Mouse (Mus musculus) layer of hippocampus, adult 11-12 months (tissue): Measurements from ENCODE around the gene Pih1d1.
"Not testable (repeated sequence)": the region's sequence is repeated elsewhere in the genome, so short reads cannot be mapped to it uniquely, and the experiment has no call there.

Experiments
- DNase-seq: peaks from one replicate; pipeline ENCODE4 v3.0.0; 2022; ENCODE audit warnings: low spot score

The Pih1d1 gene

DNA sequence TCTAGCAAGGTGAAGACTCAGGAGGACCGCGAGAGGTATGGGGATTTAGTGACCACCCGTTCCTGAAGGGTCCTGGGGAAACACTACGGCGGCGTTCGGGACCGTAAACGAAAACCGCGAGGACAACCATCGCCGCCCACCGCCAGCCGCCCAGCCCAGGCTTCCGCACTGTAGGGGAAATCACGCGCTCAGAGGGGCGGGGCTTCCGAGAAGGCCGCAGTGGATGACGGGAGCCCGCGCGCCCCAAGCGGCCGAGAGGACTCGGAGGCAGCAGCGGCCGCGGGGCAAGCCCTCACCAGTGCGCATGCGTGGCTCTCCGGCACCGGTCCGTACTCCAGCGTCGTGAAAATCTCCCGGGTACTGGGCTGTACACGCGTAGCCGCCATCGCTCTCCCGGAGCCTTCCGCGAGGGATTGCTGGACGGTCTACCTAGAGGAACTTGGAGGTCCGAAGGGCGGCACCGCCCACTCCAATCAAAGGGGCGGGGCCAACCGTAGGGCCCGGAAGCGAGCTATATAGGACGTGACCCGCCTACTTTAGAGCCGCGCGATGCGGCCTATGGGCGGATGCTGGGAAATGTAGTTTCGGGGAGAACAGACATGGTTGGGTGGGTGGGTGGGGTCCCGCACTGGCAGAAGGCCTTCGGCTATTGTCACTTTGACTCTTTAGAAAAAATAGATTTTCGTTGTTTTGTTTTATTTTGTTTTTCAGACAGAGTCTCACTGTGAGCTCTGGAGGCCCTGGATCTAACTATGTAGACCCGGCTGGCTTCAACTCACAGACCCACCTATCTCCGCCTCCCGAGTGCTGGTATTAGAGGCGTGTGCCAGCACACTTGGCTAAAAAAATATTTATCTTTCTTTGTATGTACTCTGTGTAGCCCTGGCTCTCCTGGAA lies at the start of gene Pih1d1, which contains the start of gene Aldh16a1:
Gene Pih1d1, plus strand, starts transcription at position 208 of the 897 bp plus-strand sequence.
Gene Aldh16a1, minus strand, starts transcription at position 489 of the 897 bp plus-strand sequence.
- peak; percentile 98 for DNase-seq

DNA sequence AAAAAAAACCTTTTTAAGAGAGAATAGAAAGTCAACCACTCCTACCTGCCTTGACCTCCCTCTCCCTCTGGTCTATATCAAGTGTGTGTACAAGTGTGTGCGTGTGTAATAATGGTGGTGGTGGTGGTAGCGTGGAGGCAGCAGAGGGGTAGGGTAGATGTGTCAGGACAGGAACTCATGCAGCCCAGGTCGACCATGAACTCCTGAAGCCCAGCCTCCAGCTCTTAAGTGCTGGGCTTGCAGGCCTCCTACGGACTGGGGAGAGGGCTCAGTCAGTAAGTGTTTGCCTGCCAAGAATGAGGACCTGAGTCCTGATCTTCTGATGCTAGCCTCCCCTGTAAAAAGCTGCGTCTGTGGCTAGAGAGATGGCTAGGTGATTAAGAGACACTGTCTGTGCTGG lies 49.2 kb upstream of the Pih1d1 start:
- no peak for DNase-seq

DNA sequence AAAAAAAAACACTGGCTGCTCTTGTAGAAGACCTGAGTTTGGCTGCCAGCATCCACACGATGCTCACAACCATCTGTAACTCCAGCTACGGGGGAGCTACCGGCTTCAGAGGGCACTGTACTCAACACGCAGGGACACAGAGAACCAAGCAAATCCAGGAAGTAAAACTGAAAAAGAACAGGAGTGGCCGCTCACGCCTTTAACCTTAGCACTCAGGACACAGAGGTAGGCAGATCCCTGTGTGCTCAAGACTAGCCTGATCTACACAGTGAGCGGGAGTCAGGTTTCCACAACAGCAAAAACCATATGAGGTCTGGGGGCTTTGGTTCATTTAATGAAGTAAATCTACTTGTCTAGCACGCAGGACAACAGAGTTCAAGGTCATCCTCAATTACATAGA lies 48.6 kb upstream of the Pih1d1 start:
- no peak for DNase-seq

DNA sequence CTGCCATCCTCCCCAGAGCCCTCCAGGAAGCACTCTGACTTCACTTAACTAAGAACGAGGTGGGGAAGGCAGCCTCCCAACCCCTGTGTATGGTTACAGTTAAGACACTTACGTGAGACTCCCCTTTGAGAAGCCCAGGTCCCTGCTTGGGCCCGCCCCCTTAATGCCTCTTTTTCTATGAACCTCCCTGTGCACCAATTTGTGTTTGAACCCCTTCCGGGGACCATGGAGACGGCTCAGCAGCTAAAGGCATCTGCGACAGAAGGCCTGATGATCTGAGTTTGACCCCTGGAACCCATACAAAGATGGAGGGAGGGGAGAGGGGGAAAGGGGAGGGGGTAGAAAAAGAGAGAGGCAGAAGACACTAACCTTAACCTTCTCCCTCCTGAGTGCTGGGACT lies 47.7 kb upstream of the Pih1d1 start:
- no peak for DNase-seq

DNA sequence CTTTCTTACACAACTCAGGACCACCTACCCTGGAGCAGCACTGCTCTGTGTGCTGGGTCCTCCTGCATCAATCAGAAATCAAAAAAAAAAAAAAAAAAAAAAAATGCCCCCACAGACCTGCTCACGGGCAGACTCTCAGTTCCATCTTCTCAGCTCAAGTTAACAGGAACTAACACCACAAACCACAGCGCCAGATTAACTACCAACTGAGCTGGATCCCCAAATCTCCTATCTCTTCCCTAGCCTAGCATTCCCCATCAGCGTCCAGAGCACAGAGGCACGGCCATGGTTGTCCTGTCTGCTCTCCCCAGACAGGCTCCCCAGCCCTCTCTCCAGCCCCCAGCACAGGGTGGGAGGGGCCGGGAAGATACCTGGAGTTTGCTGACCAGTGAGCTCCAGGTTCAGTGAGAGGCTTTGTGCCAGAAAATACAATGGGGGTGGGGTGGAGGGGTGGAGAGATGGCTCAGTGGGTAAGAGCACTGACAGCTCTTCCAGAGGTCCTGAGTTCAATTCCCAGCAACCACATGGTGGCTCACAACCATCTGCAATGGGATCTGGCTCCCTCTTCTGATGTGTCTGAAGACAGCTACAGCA lies 47.0 kb upstream of the Pih1d1 start:
- DNase-seq: no peak

DNA sequence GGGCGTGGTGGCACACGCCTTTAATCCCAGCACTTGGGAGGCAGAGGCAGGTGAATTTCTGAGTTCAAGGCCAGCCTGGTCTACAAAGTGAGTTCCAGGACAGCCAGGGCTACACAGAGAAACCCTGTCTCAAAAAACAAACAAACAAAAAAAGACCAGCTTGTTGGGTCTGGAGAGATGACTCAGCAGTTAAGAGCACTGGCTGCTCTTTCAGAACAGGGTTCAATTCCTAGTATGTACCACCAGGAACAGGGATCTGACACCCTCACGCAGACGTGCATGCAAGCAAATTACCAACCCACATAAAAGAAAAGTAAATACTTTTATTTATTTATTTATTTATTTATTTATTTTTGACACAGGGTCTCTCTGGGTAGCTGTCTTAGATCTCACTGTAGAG lies 44.0 kb upstream of the Pih1d1 start:
- not testable (repeated sequence) for DNase-seq

DNA sequence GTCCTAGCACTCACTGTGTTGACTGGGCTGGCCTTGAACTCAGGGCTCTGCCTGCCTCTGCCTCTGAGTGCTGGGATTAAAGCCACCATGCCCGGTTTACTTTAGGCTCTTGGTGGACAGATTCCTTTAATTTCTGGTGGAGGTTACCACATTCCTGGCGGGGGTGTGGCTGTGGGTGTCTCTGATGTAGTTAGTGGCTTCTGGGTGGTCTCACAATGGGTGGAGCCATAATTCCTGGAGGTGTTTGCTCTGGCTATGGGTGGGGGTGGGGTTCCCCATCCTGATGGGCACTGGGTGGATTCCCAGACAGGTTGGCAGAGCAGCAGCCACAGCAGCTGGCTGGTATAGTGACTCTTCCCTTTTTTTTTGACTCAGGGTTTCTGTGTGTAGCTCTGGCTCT lies 42.2 kb upstream of the Pih1d1 start:
- no peak for DNase-seq

DNA sequence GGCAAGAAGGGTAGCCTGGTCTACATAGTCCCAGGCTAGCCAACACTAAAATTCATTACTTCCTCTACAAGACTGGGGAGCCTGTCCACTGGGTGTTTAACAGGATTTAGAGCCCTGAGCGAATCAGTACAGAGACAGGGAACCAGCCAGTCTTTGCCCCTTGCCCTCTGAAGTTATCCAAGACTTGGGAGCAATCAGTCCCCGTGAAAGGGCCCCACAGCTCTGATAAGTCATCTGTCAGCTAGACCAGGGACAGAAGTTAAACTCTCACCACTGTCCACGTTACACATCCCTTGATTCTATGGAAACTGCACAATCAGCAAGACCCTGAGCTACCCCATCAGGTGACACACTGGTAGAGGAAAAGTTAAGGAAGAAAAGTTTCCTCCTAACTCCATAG lies 41.6 kb upstream of the Pih1d1 start:
- DNase-seq: no peak

DNA sequence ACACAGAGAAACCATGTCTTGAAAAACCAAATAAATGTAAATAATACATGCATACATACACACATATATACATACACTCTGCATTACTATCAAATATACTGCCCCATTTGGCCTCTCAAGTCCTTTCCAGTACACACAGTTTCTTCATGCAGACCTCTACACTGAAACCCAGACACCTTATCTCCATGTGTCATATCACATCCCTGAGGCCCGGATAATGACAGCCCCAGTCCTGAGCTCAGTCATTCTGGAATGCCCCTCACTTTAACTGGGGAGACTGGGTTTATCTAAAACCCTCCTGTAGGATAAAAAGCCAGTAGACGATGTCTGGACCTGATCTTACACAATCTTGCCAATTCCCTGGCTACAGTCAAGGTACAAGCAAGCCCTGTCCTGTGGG lies 40.6 kb upstream of the Pih1d1 start:
- DNase-seq: no peak

DNA sequence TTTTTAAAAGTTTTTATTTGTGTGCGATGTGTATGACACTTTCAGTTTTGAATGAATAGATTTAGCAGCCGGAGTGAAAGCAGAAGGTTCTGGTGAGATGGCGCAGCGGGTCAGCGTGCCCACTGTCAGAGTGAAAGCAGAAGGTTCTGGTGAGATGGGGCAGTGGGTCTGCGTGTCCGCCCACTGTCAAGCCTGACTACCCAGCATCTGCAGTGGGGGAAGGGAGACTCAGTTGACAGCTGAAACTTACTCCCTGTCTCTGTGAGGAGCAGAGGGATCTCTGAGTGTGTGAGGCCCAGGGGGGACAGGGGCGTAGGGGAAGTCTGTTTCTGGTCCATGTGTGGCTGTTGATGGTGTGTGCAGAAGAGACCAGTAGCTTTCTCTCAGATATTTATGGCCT lies 36.5 kb upstream of the Pih1d1 start:
- DNase-seq: no peak

DNA sequence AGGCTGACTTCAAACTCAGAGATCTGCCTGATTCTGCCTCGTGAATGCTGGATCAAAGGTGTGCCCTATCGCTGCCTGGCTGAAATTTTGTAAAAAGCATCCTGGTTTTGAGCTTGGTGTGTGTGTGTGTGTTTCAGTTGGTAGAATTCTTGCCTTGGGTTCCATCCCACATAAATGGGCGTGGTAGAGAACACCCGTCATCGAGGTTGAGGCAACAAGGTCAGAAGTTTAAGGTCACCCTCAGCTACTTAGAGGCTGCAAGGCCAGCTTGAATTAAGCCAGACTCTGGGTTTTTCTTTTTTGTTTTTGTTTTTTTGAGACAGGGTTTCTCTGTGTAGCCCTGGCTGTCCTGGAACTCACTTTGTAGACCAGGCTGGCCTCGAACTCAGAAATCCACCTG lies 35.8 kb upstream of the Pih1d1 start:
- no peak for DNase-seq

DNA sequence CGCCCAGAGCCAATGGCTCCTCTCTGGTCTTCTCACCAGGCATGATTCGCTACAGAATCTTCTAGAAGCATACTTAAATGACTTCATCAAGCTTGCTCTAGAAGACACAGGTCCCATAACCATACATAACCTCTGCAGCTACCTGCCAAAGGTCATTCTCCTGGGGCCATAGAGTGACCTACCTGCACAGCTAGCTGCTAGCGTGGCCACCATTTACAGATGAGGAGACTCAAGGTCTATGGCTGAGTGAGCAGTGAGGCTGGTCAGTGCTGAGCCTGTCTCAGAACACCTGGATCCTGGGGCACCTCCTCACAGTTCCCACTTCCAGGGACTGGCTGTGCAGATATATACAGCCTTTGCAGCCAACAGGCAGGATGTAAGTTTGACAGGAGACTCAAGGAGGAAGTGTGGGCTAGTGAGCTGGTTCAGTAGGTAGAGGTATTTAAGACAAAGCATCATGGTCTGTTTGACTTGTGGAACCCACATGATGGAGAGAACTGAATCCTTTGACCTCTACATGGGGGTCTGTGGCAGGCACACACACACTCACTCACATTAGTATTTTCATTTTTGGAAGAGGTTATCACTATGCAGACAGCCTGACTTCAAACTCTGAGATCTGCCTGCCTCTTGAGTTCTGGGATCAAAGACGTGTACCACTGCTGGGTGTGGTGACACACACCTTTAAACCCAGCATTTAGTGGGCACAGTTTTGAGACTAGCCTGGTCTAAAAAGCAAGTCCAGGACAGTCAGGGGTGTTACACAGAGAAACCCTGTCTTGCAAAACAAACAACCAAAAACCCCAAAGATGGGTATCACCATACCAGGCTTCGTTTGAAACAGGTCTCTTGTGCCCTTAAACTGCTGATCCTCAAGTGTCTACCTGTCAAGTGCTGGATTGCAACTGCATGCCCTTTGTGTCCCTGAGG lies 34.1 kb upstream of the Pih1d1 start:
- no peak for DNase-seq

DNA sequence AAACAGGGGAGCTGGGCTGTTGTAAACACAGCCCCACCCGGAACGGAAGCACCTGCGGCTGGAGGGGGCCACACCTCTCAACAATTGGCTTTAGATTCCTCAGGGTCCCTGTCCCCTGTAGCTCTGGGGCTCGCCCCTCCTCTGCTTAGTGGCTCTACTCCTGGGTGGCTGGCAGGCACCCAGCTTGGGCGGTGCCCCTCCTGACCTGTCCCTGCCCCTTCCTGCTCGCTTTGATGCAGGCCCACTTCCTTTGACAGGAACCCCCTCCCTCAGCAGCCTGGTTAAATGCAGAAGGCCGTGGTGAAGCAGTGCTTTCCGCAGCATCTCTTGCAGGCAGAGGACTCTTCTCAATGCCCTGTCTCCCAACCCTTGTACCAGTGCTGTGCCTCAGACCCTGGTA lies 32.7 kb upstream of the Pih1d1 start:
- no peak for DNase-seq

DNA sequence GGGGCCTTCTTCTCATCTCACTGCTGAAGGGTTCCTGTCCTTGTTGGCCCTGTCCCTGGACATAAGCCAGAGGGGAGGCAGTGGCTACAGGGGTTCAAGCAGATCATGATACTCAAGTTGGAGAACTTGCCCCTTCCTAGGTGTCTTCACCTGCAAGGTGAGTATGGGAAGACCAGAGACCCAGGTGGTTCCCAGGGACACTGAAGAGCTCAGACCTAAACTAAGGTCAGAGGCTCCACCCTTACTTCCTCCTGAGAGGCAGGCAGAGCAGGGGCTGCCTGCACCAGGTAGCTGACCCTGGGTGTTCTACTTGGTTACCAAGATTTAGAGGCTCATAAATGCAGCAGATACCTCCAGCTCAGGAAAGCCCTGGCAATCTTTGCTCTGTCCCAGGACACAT lies 32.1 kb upstream of the Pih1d1 start:
- no peak for DNase-seq

DNA sequence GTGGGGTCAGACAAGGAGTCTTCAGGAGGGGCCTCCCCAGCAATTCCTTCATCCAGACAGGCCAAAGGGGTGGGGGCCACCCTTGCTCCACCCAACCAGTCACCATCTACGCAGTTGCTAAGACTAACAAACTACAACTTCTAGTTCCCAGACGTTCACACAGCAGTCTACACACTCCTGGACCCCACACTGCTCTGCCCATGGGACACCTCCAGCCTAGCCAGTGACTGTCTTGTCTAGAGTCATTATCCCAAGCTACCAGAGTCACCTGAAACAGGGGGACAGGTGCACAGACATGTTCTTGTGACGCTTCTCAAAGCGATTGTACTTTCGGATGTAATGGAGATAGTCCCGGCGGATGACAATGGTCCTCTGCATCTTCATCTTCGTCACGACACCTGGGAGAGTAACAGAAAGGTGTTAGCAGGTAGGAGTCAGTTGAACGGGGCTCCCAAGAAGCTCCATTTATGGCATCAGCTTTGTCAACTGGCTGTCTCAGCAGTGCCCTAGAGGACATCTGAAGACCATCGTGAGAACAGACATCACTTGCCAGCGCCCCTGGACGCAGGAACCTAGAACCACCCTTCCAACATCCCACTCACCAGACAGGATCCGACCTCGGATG lies 31.4 kb upstream of the Pih1d1 start:
- DNase-seq: no peak

DNA sequence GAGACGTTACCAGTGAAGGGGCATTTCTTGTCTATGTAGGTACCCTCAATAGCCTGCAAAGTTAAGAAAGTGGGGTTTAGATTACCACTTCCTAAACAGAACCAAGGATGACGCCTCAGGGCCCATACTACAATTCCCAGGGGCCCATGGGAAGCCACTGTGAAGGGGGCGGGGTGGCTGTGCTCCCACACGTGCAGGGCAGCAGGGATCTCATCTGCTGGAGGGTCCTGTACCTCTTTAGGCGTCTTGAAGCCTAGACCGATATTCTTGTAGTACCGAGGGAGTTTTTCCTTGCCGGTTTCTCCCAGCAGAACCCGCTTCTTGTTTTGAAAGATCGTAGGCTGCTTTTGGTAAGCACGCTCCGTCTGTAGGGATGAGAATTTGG lies 30.9 kb upstream of the Pih1d1 start:
- no peak for DNase-seq

DNA sequence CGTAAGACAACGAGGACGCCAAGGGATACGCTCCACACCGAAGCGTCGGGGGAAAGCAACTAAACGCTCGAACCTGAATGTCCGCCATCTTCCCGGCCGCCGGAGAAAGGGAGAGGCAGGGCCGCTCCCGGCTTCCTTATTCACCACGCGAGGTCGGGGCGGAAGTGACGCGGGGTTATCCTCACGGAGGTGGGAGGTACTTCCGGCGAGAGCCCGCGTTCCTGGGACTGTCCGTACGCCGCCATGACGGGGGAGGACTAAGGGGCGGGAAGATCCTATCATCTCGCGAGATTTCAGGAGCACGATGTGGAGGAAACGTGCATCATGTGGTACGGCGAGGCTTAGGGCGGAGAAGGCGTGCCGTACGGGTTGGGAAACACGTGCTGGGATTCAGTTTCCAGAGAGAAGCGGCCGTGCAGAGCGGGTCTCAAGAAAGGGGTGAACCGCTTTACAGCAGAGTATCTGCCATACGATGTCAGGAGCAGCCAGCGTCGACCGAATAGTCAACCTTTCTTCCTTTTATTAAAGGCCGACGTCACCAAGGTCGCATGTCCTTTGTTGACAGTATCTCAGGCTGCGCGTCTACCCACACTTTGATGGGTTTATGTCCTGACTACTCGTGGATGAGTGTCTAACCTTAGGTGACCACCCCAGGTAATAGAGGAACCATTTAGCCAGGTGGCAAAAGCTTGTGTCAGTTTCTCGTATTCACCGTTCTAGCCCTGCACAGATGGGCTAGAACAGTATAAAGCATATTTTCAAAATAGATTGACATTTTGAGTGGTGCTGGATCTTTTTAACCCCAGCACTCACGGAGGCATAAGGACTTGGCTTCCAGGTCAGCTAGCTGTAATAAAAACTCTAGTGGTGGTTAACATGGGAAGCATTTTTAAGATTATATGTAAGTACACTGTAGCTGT lies 29.6 kb upstream of the Pih1d1 start, which contains the start of gene Rps11:
Gene Rps11, minus strand, starts transcription at position 216 of the 920 bp plus-strand sequence.
- DNase-seq: peak; percentile 99

DNA sequence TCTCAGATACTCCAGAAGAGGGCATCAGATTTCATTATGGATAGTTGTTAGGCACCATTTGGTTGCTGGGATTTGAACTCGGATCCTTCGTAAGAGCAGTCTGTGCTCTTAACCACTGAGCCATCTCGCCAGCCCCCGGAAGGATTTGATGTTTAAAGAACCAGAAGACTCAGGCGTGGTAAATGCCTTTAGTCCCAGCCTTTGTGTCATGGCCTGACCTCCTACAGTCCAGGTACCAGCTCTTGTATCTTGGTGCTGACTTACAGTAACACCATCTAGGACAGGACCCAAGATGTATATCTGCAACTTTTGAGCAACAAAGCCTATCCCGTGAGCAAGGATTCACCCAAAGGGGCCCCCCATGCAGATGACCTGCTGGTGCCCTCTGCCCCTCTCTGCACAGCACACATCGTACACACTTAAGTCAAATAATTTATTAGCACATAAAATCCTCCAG lies 28.9 kb upstream of the Pih1d1 start:
- DNase-seq: no peak

DNA sequence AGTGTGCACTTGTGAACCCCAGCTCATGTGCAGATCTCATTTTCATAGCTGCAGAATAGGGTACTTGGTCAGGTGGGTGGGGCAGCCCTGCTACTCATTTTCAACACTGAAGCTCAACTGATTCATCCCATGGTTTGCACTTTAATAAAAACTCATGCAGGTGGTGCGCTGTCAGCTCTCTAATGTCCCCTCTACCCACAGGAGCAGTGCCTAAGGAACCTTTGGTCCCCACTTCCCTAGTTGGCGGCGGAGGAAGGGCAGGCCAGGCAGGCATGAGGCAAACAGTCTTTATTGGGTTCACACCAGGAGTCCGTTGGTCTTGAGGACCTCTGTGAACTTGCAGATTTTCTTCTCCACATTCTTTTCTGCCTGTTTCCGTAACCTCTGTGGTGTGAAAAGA lies 28.5 kb upstream of the Pih1d1 start:
- DNase-seq: not testable (repeated sequence)

DNA sequence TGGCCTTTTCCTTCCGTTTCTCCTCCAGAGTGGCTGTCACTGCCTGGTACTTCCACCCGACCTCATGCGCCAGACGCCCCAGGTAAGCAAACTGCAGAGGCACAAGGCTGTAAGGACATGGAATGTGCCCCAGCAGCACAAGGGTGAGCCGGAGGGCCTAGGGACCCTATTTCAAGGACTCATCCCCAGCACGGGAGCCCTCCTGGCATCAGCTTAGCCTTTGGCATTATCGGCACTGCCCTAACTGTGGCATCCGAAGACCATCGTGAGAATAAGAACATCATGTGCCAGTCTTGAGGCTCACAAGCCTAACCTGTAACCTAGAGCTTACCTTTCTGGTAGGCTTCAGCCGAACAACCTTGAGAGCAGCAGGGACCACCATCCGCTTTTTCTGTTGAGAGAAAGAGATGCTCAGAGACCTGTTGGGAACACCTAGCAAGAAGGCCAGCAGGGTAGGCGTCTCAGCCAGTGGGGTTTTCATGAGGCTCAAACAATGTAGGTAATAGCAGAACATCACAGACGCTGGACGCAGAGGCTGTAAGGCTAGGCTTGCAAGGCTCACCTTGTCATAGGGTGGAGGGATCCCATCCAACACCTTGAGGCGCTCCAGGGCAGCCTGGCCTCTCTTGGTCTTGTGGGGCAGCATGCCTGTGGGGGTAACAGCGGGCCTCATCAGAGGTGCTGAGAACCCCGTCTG lies 27.8 kb upstream of the Pih1d1 start:
- DNase-seq: no peak
